Mouse (Mus musculus) granulocyte monocyte progenitor cell, adult 5-6 weeks (primary cell): Measurements from ENCODE around the gene Cnpy2. TPM values are rescaled to one million over a fixed set of nuclear protein-coding genes. Genes with fewer than 3 reads are reported as not detected.
"Not testable (repeated sequence)": the region's sequence is repeated elsewhere in the genome, so short reads cannot be mapped to it uniquely, and the experiment has no call there.

Source experiments
- ATAC-seq: replicated peaks from 2 replicates; pipeline ENCODE4 v1.8.0; 2016; ENCODE audit warnings: mild to moderate bottlenecking, moderate TSS enrichment, inconsistent platforms; ENCODE audit not compliant: poor library complexity, severe bottlenecking
- total RNA-seq, 2 experiments: library from RNA; stranded (forward) in 1 of 2; stranded (reverse) in 1 of 2; fragments of 200-712, 200-1000 nt in 1 of 2; fragments of >200 nt in 1 of 2; fragmentation: Nextera tagmentation in 1 of 2; gene quantifications; 2 replicates each; pipeline ENCODE4 v1.2.3; 2014 to 2017

Cnpy2 gene
- total RNA-seq, 2 experiments from 2014 or later: 135 to 200 TPM

GRCm38 (mm10) chr10:128310177-128310576 is 12.1 kb upstream of the Cnpy2 start:
- no peak for ATAC-seq

DNA sequence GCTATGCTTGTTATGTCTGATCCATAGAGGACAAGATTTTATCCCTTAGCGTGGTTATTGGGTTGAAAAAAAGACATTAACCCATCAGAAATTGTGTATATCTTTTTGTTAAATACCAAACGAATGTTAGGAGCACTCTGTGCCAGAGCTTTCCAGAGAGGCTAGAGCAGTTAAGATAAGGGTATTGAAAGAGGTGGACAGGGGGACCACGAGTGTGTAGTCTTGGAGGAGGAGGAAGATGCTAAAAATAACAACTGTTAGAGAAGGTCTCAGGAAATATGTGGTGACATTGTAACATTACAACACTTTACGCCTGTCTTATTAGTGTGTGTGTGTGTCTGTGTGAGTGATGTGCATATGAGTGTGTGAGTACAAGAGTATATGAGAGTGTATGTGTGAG is 11.4 kb upstream of the Cnpy2 start:
- ATAC-seq: peak; percentile 30; the same call in 1 of the 2 replicates

GRCm38 (mm10) chr10:128315578-128315977 is 6.7 kb upstream of the Cnpy2 start:
- no peak for ATAC-seq

GRCm38 (mm10) chr10:128321641-128322040 is 618 bp upstream of the Cnpy2 start:
- no peak for ATAC-seq

DNA sequence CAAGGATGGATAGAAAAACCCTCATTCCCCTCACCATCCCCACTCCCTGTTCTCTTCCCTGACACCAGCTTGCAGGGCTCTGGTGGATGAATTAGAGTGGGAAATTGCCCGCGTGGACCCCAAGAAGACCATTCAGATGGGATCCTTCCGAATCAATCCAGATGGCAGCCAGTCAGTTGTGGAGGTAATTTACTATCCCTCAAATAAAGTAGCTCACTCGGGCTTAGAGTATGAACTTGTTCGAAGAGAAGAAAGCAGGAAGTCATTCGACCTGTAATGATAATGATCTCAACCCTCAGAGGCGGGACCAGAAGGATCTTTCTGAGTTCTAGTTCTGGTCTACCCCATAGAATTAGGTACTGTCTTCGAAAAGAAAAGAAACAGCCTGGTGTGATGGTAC is 1.3 kb downstream of the Cnpy2 start:
- no peak for ATAC-seq

DNA sequence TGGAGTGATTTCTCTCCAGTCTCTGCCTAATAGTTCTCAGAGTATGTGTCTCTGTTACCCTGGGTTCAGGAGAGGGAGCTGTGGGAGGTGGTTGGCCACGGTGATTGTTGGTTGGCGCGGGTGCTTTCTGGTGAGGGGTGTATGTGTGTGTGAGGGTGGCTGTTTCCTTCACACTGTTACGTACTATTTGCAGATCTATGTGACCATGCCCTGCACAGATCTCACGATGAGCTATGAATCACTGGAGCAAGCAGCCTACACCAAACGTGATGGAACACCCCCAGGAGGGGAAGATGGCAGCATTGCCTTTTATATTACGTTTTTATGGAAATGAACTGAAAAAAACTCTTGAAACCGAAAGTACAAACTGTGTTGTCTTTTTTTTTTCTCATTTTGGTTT is 4.6 kb downstream of the Cnpy2 start:
- no peak for ATAC-seq

- ATAC-seq: no peak
Measured at GRCm38 (mm10) chr10:128327610-128328009, 5.4 kb downstream of the Cnpy2 start.

- not testable (repeated sequence) for ATAC-seq
Measured at GRCm38 (mm10) chr10:128332358-128333249, 10.3 kb downstream of the Cnpy2 start.

DNA sequence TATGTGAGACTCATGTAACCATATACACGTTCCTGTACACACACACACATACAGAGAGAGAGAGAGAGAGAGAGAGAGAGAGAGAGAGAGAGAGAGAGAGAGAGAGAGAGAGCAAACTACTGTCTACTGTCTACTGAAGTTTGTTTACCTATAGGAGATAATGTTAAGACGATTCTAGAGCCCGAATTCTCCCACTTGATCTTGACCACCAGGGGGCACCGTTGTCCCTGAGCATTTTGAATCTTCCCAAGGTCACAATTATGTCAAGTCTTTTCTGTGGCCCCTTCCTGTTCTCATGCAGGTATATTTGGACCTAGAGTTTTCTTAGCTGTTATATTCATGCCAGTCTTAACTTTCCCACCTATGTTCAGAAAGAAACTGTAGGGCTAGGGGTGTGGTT is 13.3 kb downstream of the Cnpy2 start:
- ATAC-seq: peak; percentile 27; the same call in 1 of the 2 replicates

GRCm38 (mm10) chr10:128336195-128336594 is 13.9 kb downstream of the Cnpy2 start:
- no peak for ATAC-seq

- no peak for ATAC-seq
Measured at GRCm38 (mm10) chr10:128336597-128336996, 14.3 kb downstream of the Cnpy2 start.

- ATAC-seq: peak; percentile 92
Measured at GRCm38 (mm10) chr10:128337306-128338181, 15.3 kb downstream of the Cnpy2 start, which contains the start of gene Cs. Gene Cs, plus strand, starts transcription at chr10:128337734.

- peak; percentile 36 for ATAC-seq
Measured at GRCm38 (mm10) chr10:128338415-128338814, 16.2 kb downstream of the Cnpy2 start.

DNA sequence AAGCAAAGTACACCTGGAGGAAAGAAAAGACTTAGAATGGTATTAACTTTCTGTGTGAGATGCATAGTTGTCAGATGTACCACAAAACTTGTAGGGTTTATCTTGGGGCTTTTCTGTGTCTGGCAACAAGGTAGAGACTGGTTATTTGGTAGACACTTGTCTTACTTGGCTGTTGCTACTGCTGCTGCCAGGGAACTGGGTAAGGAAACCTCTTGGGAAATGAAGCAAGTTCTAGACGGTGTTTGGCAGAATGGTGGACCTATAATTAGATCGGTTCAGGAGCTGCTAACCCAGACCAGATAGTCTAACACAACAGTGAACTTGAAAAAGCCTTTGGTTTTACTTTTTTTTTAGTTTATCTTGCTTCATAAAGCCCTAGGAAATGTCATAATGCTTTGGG is 16.7 kb downstream of the Cnpy2 start:
- ATAC-seq: no peak

- ATAC-seq: no peak
Measured at GRCm38 (mm10) chr10:128340257-128340656, 18.0 kb downstream of the Cnpy2 start.

DNA sequence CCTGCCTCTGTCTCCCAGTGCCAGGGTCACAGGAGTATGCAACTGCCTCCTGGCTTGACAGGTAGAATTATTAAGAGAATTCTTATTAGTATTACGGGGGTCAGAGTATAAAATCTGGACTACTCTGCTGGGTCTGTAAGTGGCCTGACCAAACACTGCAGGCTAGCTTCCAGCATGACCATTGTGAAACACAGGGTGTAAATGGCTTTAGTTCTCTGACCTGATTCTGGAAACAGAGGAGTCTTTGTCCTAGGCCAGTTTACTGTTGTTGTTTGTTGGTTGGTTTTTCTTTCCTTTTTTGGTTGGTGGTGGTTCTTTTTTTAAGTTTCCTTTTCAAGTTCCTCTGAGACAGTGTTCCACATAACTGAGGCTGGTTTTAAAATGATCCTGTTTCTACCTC is 21.2 kb downstream of the Cnpy2 start:
- ATAC-seq: no peak

GRCm38 (mm10) chr10:128344568-128345275 is 22.5 kb downstream of the Cnpy2 start:
- peak; percentile 97 for ATAC-seq

DNA sequence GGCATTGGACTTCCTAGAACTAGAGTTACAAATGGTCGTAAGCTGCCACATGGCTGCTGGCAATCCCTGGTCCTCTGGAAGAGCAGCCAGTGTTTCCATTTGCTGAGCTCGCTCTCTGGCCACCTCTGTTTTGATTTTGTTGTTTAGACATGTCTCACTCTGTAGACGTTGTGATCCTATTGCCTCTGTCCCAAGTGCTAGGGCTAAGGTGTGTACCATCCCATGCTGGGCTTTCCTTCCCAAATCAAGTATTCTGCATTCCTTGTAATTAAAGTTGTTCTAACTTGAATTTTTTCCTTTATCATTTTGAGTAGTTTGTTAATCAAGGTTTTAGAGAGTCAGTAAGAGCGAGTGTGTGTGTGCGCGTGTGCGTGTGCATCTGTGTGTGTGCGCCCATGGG is 25.3 kb downstream of the Cnpy2 start:
- ATAC-seq: no peak

DNA sequence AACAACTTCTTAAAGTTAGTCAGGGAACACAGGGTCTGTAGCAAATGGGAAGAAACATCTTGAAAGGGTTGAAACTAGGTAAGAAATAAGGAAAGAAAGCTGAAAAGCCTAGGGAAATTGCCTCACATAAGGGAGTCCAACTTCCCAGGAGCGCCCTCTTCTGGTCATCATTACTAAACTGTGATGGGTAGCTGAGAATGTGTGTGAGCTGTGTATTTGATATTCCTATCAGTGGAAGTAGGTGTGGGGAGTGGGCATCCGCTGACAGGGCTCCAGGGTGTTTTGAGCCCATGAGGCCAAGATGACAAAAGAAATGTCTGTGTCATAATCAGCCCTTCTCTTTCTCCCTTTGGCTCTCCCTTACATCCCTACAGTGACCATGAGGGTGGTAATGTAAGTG is 36.5 kb downstream of the Cnpy2 start:
- ATAC-seq: peak; percentile 75

- ATAC-seq: no peak
Measured at GRCm38 (mm10) chr10:128359226-128359625, 37.0 kb downstream of the Cnpy2 start.
